Mouse (Mus musculus) hindbrain, embryonic 14.5 days (tissue): ENCODE measurements around the gene Cpox. TPM values are rescaled to one million over a fixed set of nuclear protein-coding genes. Genes with fewer than 3 reads are reported as not detected.
"Not testable (repeated sequence)": the region's sequence is repeated elsewhere in the genome, so short reads cannot be mapped to it uniquely, and the experiment has no call there.

Experiments used
- ATAC-seq: fragments of 200-750 bp; cut with Nextera tagmentation; 2 replicates; pipeline ENCODE4 v1.8.0; 2017; ENCODE audit warnings: moderate number of reproducible peaks, mild to moderate bottlenecking, moderate TSS enrichment, moderate library complexity; ENCODE audit not compliant: low FRiP score
- DNase-seq: peaks from one replicate; pipeline ENCODE4 v3.0.0-alpha.2; 2015; ENCODE audit warnings: low spot score
- H3K27ac ChIP-seq: fragments of 300-500 bp; sonication (generic); 2 replicates; pipeline ENCODE4 v1.5.1; 2014; ENCODE audit warnings: mild to moderate bottlenecking, moderate library complexity
- H3K27me3 ChIP-seq: fragments of 300-500 bp; sonication (generic); 2 replicates; pipeline ENCODE4 v1.6.1; 2014; ENCODE audit warnings: mild to moderate bottlenecking, low read length, mixed read lengths; ENCODE audit not compliant: control insufficient read depth, insufficient read depth
- H3K36me3 ChIP-seq: fragments of 300-500 bp; sonication (generic); replicated peaks from 2 replicates; pipeline ENCODE4 v1.6.1; 2014; ENCODE audit not compliant: control insufficient read depth, insufficient read depth
- H3K4me1 ChIP-seq: fragments of 300-500 bp; sonication (generic); replicated peaks from 2 replicates; pipeline ENCODE4 v1.6.1; 2014; ENCODE audit warnings: antibody characterized with exemption, low read length, mixed read lengths; ENCODE audit not compliant: control insufficient read depth, insufficient read depth
- H3K4me2 ChIP-seq: fragments of 300-500 bp; sonication (generic); replicated peaks from 2 replicates; pipeline ENCODE4 v1.6.1; 2014; ENCODE audit warnings: mild to moderate bottlenecking, moderate library complexity
- H3K4me3 ChIP-seq: fragments of 300-500 bp; sonication (generic); replicated peaks from 2 replicates; pipeline ENCODE4 v1.5.1; 2014; ENCODE audit warnings: mild to moderate bottlenecking, low read length
- H3K9ac ChIP-seq: fragments of 300-500 bp; sonication (generic); 2 replicates; pipeline ENCODE4 v1.6.1; 2014
- H3K9me3 ChIP-seq: fragments of 300-500 bp; sonication (generic); 2 replicates; pipeline ENCODE4 v1.6.1; 2016; ENCODE audit warnings: low read length; ENCODE audit not compliant: control insufficient read depth
- WGBS: fragments of 180-500 bp; shearing (Covaris S2); extraction: QIAGEN DNeasy Blood & Tissue Kit; methylation state at CpG from one replicate; pipeline ENCODE4 v1.1.7; 2014; 5-methylcytosine and 5-hydroxymethylcytosine counted together
- polyA plus RNA-seq: library from polyadenylated mRNA; unstranded; fragments of >200 nt; fragmentation: Nextera tagmentation; extraction: Ambion mirVana; gene quantifications from 2 replicates; pipeline ENCODE4 v1.2.1, GENCODE M21; 2014

Gene Cpox
- polyA plus RNA-seq, 1 experiment from 2014 or later: 12.4 TPM

- Histone ChIP-seq H3K27ac (no peak overlapping the region), H3K4me1 (no peaks in the 10 kb centered on the region), H3K4me3 (no peak overlapping the region), H3K36me3 (no peaks in the 10 kb centered on the region), H3K27me3 (no peaks in the 10 kb centered on the region), H3K9me3 (no peaks in the 10 kb centered on the region), H3K9ac (no peak overlapping the region), H3K4me2 (no peak overlapping the region)
- WGBS: 88% methylated on average over 2 of the region's 2 CpGs
- DNase-seq (no peak), ATAC-seq (no peak)
Observed at GRCm38 (mm10) chr16:58663816-58664215, 6.3 kb upstream of the Cpox start.

DNA sequence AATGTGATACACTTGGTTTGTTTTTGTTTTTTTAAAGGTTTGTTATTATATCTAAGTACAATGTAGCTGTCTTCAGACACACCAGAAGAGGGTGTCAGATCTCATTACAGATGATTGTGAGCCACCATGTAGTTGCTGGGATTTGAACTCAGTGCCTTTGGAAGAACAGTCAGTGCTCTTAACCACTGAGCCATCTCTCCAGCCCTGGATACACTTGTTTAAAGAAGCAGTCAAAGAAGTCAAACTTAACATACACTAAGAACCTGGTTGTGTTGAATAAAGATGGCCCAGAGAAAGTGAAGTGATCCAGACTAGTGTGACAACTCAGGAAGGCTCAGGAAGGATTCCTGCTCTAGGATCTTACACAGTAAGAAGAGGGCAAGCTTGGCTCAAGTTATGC, 5.0 kb upstream of the Cpox start:
- H3K4me3 ChIP-seq, H3K4me2 ChIP-seq, H3K27ac ChIP-seq, ATAC-seq, DNase-seq, H3K9ac ChIP-seq, H3K27me3 ChIP-seq, H3K4me1 ChIP-seq, H3K36me3 ChIP-seq, H3K9me3 ChIP-seq: not testable (repeated sequence)

DNA sequence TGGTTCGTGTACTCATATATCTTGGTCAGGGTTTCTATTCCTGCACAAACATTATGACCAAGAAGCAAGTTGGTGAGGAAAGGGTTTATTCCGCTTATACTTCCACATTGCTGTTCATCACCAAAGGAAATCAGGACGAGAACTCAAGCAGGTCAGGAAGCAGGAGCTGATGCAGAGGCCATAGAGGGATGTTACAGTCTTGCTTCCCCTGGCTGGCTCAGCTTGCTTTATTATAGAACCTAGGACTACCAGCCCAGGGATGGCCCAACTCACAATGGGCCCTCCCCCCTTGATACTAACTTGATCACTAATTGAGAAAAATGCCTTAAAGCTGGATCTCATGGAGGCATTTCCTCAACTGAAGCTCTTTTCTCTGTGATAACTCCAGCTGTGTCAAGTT, 3.4 kb upstream of the Cpox start:
- not testable (repeated sequence) for H3K36me3 ChIP-seq, ATAC-seq, H3K9me3 ChIP-seq, H3K27me3 ChIP-seq, DNase-seq, H3K9ac ChIP-seq, H3K4me2 ChIP-seq, H3K4me3 ChIP-seq, H3K4me1 ChIP-seq, H3K27ac ChIP-seq
- WGBS: 87% methylated on average over 3 of the region's 3 CpGs

DNA sequence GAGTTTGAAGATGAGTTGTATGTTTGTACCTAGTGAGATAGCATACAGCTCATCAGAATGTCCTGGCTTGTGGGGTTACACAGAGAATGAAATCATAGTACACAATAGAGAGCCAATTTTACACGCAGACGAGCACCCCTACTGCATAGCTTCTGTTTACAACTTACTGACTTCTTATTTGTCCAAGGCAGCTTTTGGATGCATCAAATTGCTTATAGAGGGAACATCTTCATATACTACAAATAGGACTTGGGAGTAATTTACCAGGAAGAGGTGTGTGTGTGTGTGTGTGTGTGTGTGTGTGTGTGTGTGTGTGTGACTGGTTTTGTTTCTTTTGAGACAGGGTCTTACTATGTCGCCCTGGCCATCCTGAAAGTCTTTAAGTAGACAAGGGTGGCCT, 1.5 kb upstream of the Cpox start:
- no peak overlapping the region for H3K27ac ChIP-seq
- peaks cover 7% of the 10 kb centered on the region; the same call in 1 of the 2 replicates for H3K36me3 ChIP-seq
- H3K4me1 ChIP-seq: peaks cover 7% of the 10 kb centered on the region
- H3K27me3 ChIP-seq: no peaks in the 10 kb centered on the region
- H3K4me3 ChIP-seq: no peak overlapping the region
- ATAC-seq (no peak), DNase-seq (no peak)
- H3K9me3 ChIP-seq: no peaks in the 10 kb centered on the region
- no peak overlapping the region for H3K4me2 ChIP-seq
- H3K9ac ChIP-seq: no peak overlapping the region
- WGBS: 82% methylated on average over 3 of the region's 3 CpGs

DNA sequence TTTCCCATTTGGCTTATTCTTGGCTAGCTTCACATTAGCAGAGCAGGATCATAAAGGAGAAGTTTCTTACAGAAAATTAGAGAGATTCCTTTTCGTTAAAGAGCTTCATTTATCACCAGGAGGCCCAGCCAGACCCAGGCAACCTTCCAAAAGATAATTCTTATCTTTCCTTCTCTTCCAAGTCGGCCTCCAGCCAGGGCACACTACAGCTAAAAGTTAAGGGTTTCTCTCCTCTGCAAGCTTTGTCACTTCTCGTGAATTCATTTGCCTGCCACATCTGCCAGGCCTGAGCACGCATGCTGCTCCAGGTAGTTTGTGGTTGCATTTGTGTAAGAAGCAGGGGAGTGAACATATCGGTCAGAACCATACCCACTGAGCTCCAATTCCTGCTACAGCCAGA, 828 bp upstream of the Cpox start:
- Histone ChIP-seq H3K9me3 (no peaks in the 10 kb centered on the region), H3K4me3 (peak overlapping the region; percentile 83), H3K9ac (peak overlapping the region; percentile 75; the same call in 1 of the 2 replicates), H3K36me3 (peaks cover 14% of the 10 kb centered on the region), H3K27ac (no peak overlapping the region), H3K27me3 (no peaks in the 10 kb centered on the region), H3K4me2 (peak overlapping the region; percentile 72), H3K4me1 (peaks cover 7% of the 10 kb centered on the region)
- ATAC-seq (no peak), DNase-seq (no peak)
- 60% methylated on average over 5 of the region's 5 CpGs for WGBS

GRCm38 (mm10) chr16:58670643-58671042, 551 bp downstream of the Cpox start:
- H3K9me3 ChIP-seq: no peaks in the 10 kb centered on the region
- H3K4me3 ChIP-seq: peak overlapping the region; percentile 83
- H3K27me3 ChIP-seq: no peaks in the 10 kb centered on the region
- H3K9ac ChIP-seq: peak overlapping the region; percentile 75
- WGBS: under 1% methylated on average over 25 of the region's 25 CpGs
- H3K27ac ChIP-seq: peak overlapping the region; percentile 78
- H3K36me3 ChIP-seq: peaks cover 27% of the 10 kb centered on the region
- ATAC-seq: peak; percentile 31
- peaks cover 7% of the 10 kb centered on the region for H3K4me1 ChIP-seq
- peak overlapping the region; percentile 72 for H3K4me2 ChIP-seq
- DNase-seq: peak; percentile 42

DNA sequence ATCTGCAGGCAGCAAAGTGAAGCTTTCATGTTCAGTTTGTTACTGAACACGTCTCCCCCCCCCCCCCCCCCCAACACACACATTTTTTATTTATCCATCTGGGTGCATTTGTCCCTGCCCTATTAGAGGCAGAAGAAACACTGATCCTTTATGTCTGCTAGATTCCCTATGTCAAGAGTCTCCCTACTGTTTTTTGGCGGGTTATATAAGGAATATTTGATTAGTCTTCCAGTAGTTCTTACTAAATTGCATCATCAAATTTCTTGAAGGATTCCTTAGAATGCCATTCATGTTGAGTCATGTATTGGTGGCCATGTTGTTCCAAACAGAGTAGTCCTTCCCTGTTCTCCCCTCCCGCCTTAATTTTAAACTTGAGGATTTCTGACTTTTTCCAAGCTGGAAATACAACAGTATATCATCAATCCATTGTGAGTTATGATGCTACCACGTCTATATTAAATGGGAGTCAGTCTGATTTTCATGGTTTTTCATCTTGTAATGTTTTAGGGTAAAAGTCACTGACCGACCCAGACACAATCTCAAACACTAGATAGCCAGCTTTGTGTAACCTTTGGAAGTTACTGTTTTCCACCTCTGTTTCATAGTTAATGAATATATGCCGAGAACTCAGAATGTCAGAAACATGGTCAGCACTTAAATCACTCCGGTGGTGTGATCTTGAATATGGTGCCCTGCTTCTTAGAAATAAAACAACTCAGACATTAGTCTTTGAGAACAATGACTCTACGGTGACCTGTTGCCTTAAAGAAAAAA, 1.3 kb downstream of the Cpox start:
- H3K9me3 ChIP-seq: no peaks in the 10 kb centered on the region
- no peak for ATAC-seq
- H3K4me2 ChIP-seq: peak overlapping the region; percentile 72
- no peak for DNase-seq
- H3K27ac ChIP-seq: no peak overlapping the region
- H3K36me3 ChIP-seq: peaks cover 33% of the 10 kb centered on the region
- peaks cover 7% of the 10 kb centered on the region for H3K4me1 ChIP-seq
- WGBS: 76% methylated on average over 8 of the region's 8 CpGs
- no peaks in the 10 kb centered on the region for H3K27me3 ChIP-seq
- H3K4me3 ChIP-seq: peak overlapping the region; percentile 83
- H3K9ac ChIP-seq: 0 out of 2 replicates have a peak overlapping the region, but pooled peaks have one; percentile 75

DNA sequence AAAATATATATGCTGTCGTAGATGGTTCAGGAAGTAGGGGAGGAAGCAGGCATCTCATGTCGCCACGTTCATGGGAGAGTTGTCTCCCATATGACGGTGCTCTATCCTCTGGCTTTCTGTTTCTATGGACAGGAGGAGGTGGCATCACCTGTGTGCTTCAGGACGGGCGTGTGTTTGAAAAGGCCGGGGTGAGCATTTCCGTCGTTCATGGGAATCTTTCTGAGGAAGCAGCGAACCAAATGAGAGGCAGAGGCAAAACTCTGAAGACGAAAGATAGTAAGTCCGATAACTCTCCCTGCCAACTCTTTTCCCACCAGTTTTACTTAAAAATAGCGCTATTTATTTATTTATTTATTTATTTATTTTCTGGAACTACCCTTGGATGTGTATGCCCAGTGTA, 2.3 kb downstream of the Cpox start:
- DNase-seq (no peak), ATAC-seq (no peak)
- Histone ChIP-seq H3K4me3 (no peak overlapping the region), H3K9me3 (no peaks in the 10 kb centered on the region), H3K9ac (no peak overlapping the region), H3K36me3 (peaks cover 41% of the 10 kb centered on the region), H3K27me3 (no peaks in the 10 kb centered on the region), H3K27ac (no peak overlapping the region), H3K4me2 (no peak overlapping the region), H3K4me1 (peaks cover 7% of the 10 kb centered on the region)
- WGBS: 94% methylated on average over 13 of the region's 13 CpGs

- H3K27ac ChIP-seq: no peak overlapping the region
- DNase-seq (no peak), ATAC-seq (no peak)
- 94% methylated on average over 15 of the region's 15 CpGs for WGBS
- H3K4me3 ChIP-seq: no peak overlapping the region
- no peak overlapping the region for H3K4me2 ChIP-seq
- peaks cover 7% of the 10 kb centered on the region for H3K4me1 ChIP-seq
- H3K9ac ChIP-seq: no peak overlapping the region
- H3K27me3 ChIP-seq: no peaks in the 10 kb centered on the region
- peaks cover 54% of the 10 kb centered on the region for H3K36me3 ChIP-seq
- no peaks in the 10 kb centered on the region for H3K9me3 ChIP-seq
Observed at GRCm38 (mm10) chr16:58673811-58674410, 3.8 kb downstream of the Cpox start.
